Mouse (Mus musculus) adrenal gland, postnatal 25 days (tissue): ENCODE data around the gene Lxn. TPM values are rescaled to one million over a fixed set of nuclear protein-coding genes. Genes with fewer than 3 reads are reported as not detected.

ENCODE experiments used
- DNase-seq: peaks from one replicate; pipeline ENCODE4 v3.0.0; 2021; ENCODE audit warnings: mixed read lengths
- long read RNA-seq: library from polyadenylated mRNA; stranded (forward); transcript quantifications from one replicate; pipeline ENCODE4 v2.0.0, GENCODE M21; 2021
- total RNA-seq: library from RNA; stranded (reverse); gene quantifications from 2 replicates; pipeline ENCODE4 v1.2.3, GENCODE M21; 2021

The Lxn gene
- 19.8 and 21.5 TPM in 2 replicates for total RNA-seq
- long read RNA-seq, transcript Lxn-201 (6 exons, 1,112 nt) = major isoform, 6 of 6 reads
- long read RNA-seq, partial matches to known transcripts = 0 of 6 reads
- long read RNA-seq, other reads (novel, unspliced or antisense) = 0 of 6 reads

DNA sequence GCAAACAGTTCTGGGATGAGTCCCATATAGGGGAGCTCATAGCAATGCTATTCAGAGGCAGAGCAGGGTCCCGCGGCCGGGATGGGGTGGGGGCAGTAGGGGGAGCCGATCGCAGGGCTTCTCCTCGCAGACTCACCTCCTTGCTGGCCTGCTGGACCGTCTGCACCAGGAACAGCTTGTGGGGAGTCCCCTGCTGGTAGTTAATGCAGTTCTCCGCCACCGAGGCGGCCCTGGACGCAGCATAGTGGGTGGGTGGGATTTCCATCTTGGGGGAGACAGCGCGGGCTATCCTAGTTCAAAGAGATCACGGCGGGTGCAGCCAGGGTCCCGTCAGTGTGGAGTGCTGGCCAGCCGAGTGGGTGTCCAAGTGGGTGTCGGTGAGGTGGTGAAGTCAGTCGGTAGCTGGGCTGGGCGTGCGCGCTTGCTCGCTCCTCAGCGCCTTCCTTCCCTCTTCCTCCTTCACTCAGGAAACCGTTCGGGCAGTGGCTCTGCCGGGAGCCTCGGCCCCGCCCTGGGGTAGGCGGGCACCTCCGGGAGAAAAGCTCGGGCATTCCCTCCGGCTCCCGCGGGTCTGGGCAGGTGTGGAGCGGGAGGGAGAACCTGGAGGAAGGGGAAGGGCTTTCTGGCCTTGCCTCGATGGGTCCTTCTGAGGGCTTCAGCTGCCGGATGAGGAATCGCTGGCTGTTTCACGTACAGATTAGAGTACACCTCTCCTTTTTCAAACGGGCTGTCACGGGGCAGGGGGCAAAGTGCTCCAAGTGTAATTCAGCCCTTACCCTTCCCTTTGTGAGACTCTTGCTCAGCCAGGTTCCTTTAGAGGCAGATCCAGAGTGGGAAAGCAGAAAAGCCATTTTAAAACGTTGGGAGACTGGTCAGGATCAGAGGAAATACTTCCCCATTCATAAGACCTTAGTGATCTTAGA is at the start of gene Lxn:
Gene Lxn, minus strand, starts transcription at position 477 of the 923 bp plus-strand sequence.
- DNase-seq = peak; percentile 77

DNA sequence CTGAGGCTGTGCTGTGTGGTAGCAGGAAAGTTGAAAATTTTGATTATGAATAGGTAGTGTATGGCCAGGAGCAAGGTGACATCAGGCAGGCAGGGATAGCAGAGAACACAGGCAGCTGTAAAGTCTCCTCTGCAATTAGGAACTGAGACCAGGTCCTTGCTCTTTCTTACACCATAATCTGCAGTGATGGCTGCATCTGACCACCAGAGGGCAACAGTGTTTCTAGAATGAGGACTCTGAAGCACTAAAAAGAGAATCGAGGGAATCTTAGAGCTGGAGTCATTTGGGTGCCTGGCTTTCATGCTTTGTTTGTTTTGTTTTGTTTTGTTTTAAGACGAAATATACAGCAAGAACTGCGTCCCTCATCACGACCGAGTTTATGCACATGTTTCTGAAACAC is 49.1 kb upstream of the Lxn start:
- DNase-seq = peak; percentile 71

DNA sequence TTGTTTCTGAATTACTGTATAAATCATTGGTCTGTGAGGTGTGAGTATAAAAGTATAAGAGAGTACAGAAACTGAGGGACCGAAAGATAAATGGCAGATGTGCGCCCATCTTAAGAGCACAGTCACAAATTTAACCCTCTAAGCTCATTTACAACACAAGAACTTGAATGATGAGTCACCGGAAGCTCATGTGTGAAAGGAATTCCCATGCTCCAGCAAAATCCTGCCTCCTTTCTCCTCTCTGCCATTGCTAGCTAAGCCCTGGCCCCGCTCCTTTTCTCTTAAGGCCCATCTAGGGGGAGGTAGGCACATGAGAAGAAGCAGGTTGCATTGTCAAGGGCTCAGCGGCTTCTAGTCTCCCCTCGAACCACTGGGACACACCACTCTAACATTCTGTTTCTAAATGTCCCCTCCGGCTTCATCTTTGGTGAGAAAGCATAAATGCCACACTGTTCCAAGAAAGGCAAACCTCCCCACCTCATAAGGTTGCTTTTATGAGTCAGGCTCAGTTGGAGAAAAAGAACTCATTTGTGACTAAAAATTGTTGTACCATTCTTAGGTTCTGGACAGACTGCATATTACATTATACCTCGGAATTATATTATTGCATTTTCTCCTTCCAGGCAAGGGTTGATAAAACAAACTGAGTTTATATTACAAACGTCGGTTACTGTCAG is 44.6 kb upstream of the Lxn start:
- DNase-seq = no peak

DNA sequence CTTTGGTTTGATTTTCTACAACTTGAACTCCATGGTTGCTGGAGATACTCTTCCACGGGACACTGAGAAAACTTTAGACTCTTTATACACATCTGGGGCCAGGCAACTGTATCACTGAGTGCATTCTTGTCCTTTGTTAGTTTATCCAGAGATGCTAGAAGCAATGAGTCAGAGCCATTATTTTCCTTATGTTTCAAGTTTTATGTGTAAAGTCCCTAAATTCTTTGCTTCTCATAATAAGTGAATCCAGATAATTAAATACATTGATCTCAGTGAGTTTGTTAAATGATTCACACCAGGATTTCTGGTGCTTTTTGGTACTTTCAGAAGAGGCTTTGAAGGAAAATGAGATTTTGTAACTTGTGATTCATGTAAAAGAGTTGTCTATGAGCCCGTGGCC is 41.6 kb upstream of the Lxn start:
- no peak for DNase-seq

DNA sequence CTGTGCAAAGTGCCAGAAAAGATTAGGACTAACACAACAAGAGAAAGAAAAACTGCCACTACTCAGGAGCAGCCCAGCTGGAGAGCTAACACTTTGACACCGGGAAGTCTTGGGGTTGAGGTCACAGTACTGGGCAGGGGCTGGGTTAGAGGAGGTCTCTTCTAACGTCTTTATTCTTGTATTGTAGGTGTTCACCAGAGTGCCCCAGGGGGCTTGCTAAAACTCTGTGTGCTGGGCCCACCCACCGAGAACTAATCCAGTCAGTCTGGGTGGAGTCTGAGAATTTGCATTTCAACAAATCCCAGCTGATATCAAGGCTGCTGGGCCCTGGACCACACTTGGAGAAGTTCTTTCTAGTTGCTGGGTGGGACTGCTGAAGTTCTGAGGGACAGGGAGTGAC is 40.2 kb upstream of the Lxn start:
- no peak for DNase-seq

DNA sequence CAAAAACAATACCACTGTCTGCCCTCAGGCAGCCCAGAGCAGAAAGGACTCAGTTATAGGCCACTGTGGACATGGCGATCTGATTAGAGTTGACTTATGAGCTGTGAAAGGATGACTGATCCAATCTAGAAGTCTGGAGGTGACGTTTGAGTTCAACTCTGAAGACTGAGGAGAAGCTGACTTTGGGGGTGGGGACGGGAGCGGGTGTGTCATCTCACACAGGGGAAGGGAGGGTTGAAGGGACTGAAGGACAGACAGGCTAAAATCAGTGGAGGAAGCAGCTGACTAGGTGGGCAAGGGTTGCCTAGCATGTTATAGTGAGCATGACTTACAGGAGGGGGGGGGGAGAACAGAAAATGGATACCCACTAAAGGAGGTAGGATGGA is 35.7 kb upstream of the Lxn start:
- DNase-seq = no peak

DNA sequence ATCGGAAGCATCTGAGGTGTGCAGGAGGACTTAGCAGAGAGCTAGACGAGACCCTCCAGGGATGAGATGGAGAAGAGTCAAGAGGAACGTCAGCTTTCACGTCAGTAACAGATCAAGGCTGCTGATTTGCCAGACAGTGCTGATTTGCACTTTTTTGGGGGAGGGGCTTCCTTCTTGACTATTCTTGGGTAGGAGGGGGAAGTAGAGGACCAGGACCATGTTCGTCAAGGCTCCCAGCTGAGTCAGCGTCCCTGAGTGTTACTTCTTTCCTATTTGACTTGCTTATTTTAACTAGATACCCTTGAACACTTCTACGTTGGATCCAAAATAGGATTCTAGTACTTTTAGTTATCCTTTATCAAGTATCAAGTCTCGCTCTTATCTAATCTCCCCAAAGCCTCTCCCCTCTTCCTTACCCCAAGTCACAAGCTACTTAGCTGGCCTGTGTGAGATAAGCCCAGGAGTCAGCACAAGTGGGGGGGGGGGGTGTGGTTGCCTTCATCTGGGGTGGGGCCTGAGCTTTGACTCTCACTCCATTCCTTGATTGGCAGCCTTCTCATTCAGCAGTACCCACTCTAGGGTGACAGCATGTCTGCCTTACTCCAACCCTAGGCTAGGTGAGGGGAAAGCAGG is 35.2 kb upstream of the Lxn start:
- no peak for DNase-seq

DNA sequence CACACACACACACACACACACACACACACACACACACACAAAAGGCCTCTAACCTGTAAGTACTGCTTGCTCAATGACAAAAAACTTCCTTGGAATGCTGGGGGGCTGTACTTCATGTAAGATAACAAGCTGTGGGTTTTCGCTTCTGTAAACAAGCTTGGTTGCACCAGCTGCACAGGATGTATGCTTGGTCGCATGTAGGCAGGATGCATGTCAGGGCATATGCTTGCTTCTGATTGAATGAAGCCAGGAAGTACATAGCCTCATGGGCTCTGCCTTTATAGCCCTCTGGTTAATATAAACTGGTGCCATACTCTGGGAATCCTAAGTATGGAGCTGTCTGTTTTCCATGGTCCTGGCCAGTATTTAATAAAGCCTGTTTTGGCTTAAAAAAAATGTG is 34.3 kb upstream of the Lxn start:
- DNase-seq = no peak

DNA sequence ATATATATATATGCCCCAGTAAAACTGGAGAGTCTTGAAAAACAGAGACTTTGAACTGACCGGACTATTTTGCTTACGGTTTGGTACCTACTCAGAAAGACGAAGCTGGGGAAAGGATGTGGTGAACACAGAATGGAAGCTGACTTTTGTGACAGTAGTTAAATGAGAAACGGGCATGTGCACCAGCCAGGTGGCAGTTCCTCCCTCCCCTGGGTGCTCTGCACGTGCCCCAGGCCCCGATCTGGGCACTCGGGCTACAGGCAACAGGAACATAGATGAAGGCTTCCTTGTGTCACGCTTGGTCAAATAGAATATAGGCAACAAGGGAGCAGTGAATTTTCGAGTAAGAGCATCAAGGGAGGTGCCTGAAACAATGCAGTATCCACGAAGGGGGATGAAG is 32.6 kb upstream of the Lxn start:
- DNase-seq = no peak

DNA sequence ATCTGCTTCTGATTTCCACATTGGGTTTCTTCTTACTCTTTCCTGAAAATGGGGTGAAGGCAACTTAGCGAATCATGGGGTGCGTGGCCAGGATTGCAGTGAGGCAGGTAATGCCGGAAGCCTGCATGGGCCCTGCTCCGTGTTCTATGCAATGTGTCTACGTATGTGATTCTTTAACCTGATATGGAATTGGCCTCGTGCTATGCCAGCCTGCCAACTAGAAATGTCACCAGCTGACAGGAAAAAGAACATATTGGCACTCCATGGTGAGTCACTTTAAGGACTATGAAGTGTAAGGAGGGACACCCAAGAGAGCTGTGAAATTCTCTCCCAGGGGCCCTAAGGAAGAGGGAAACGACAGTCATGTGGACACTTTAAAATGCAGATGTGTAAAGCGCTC is 29.4 kb upstream of the Lxn start:
- DNase-seq = no peak

DNA sequence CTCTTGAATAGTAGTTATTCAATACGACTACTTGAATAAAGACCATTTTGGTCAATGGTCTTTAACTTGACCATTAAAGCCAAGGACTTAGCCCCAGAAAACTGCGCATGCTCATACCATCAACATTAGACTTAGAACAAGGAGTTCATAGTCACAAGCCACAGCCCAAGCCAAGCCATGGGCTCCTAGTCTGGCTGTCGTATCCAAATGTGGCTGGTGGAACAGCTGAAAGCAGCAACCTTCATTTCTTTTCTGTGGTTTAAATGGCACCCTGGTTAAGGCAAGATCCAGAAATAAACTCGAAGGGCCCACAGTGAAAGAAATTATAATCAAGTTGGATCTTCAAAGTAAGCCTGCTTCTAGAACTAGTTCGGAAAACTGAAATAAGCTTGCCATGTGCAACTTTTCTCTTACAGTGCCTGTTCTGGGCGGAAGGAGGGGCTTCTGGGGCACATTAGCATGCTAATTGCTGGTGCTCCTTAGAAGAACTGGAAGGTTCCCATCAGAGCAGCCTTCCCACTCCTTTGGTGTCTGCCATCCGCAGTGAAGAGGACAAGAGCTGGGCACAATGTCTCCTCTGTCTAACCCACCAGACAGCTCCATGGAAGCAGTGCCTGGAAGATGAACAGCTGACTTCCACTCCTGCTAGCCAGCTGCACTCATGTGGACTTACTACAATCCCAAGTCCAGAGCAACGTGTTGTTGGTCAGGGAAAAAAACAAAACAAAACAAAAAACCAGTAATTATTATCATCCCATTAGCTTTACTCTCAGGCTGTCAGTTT is 28.6 kb upstream of the Lxn start:
- no peak for DNase-seq

DNA sequence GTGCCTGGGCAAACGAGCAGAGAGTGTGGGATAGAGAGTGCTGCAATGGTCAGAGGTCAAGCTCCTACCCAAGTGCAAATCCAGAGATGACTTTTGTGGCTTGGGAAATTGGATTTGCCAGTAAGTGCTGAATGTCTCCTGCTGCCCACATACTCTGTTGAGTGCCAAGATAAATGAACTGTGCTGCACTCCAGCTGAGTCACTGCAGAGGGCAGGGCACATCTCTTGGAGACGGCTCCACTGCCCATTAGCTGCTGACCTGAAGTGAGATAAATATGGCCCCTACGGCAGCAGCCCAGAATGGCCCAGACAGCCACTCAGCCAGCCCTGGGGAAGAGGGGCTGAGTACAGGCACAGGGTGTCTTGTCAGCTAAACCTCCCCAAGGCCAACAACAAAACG is 26.4 kb upstream of the Lxn start:
- DNase-seq = peak; percentile 3

DNA sequence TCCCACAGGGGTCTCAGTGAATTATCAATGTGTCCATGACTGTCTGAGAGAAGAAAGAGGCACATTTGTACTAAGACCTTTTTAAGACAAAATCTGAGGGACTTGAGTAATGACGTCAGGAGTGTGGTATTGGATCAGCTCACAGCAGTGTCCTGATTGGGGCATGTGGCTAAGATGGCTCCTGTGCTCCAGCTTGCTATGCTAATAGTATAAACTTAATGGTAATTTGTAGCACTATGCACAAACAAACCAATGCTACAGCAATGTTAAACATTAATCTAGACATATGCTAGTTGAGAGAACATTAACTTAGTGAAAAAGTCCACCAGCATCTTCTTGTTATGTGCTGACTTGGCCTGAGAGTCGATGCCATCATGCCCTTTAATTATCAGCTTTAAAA is 21.5 kb upstream of the Lxn start:
- DNase-seq = no peak

DNA sequence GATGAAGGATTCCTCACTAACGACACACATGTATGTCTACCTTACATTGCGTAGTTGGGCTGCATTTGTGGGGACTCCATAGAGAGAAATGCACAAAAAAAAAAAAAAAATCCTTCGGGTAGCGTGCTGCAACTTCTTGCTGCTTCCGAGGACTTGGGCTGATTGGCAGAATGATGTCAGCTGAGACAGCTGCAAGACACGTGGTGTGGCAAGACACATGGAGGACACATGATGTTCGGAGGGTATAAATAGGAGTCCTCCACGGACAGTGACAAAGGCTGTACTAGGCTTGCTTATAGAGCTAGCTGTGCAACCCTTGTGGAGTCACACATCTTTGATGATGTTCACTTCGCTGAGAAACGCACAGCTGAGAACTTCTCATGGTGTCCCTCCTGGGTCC is 18.7 kb upstream of the Lxn start:
- no peak for DNase-seq

DNA sequence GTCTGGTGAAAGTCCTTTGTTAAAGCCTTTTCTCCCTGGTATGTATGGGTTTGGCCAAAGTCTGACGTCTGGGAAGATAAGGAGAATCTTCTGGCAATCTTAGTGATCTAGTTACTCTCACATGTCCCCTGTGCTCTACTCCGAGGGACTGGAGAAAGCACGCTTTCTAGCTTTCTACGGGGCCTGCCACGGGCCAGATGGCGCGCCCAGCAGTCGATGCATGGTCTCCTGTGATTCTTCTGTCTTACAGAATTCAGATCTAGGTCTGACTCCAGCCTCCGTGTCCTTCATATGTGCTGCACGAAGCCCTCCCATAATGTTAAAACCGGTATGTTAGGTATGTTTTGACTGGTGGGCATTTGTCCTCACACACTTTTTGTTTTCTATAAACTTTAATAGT is 16.1 kb upstream of the Lxn start:
- DNase-seq = no peak

DNA sequence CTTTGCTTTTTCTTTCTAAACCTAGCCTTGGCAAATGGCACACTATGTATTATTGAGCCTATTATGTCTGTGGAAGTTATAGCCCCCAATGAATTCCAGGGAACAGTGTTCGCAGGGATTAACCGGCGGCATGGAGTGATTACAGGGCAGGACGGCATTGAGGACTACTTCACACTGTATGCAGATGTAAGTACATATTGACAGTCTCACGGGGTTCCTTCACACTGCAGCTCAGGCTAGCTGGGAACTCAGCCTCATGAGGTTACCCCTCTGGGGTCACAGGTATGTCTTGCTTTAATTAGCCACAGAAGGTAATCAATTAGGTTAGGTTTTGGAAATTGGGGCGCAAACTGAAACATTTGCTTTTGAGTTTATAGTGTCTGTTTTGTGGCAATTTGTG is 9.7 kb upstream of the Lxn start:
- DNase-seq = no peak

DNA sequence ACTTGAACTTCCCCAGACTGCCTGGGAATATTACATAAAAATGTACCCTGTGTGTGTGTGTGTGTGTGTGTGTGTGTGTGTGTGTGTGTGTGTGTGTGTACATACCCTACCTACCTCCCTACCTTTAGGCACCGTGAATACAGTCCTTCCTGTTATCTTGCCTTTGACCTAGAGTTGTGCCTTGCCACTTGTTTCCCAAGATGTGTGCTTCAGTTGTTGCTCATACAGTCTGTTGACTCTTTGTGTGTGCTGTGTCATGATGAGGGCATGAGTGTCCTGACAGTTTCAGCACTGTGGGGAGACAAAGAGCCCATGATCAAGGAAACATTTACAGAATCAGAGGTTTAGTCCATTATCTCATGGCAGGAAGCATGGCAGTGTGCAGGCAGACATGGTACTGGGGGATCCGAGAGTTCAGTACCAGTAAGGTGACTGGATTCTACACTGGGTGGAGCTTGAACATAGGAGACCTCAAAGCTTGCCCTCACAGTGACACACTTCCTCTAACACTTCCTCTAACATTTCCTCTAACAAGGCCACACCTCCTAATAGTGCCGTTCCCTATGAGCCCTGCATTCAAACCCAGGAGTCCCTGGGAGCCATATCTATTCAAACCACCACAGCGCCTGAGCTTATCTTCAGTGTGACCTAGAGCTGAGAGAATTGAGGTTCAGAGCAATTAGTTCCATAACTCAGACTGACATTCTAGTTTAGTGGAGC is 7.8 kb upstream of the Lxn start:
- DNase-seq = no peak

DNA sequence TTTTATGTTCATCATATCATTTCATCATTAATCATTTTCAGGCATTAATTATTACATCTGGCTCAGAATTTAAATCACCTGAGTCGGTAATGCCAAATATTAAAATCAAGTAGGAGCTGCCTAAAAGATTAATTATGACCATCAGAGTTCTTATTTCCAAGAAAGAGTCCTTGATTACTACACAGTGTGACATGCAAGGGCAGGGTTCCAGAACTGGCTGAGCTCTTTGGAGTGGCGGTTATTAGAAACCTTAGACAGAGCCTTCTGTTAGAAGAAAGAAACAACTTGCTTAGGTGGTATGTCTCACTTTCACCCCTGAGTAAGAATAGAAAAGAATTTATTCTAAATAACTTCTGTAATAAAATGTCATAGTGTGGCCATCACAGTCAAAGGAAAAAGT is 3.6 kb upstream of the Lxn start:
- DNase-seq = no peak

DNA sequence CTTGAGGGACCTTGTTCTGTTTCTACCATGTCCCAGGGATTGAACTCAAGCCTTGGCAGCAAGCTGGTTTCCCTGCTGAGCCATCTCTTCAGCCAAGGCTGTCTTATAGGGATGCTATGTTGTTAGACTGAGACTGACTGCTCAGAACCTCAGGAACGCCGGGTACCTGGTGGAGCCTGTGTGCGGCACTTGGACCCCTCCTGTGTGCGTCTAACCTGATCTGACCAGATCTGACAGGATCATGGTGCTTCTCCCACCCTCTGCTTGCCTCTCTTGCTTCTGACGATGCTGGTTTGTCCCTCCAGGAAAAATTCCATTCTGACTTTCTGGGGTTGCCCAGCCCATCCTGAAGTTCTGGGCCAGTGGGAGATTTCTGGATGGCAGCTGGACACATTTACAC is 2.9 kb upstream of the Lxn start:
- no peak for DNase-seq

DNA sequence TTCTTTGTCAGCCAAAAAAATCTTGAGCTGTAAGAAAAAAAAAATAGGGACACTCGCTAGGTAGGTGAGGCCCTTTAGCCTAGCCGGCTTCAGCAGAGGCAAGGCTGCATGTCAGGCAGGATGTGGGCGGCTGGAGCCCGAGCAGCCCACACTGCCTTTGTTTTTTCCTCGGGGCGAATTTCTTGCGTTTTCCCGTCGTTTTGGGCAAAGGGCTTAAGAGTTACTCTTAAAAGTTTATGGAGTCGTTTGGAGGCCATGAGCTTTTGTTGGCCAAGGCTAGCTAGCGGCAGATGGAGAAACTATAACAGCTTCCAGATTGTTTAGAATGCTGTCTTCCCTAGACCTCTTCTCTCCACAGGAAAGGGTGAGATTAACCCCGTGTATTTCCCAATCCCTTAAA is 725 bp downstream of the Lxn start:
- no peak for DNase-seq

DNA sequence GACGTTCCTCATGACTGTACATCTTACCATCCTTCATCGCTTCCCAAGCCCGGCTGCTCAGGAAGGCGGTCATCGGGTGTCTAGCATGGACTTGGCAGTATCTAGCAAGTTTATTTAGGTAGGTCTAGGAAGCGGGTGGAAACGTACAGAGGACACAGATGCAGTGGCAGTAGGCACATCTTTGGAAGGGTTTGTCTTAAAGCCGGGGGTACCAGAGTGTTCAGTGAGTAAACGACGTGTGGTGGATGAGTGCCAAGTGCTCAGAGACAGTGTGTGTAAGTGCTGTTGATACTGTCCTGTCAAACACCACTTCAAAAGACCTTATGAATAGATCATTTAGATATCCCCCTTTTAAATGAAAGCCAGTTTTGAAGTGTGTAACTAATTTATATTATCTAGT is 1.1 kb downstream of the Lxn start:
- DNase-seq = no peak

DNA sequence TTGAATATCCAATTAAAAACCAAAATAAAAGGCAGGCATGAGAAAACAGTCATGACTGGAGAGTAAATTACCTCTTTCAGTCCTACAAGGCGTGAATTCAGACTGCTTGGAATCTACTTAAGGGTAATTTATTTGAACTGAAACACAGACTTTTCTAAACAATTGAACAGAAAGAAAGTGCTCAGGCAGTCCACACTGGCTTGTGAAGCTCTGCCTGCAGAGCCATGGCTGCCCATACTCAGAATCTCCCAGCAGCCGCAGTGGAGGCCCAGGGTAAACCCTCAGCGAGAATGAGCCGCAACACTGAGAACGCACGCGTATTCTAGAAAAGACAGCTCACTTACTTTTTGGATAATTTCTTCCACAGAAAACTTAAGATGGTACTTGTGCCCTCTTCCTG is 1.7 kb downstream of the Lxn start:
- no peak for DNase-seq
